Mouse (Mus musculus) C2C12 (cell line): Measurements from ENCODE around the gene Pdzd2.

Source experiments
- CEBPB ChIP-seq: IDR thresholded peaks from one replicate; pipeline ENCODE4 v1.6.1; 2011; ENCODE audit warnings: low read depth, mild to moderate bottlenecking, control low read depth, moderate library complexity
- CTCF ChIP-seq: IDR thresholded peaks from one replicate; pipeline ENCODE4 v1.5.1; 2011; ENCODE audit not compliant: control insufficient read depth, insufficient read depth, insufficient read length
- FOSL1 ChIP-seq: IDR thresholded peaks from one replicate; pipeline ENCODE4 v1.8.0; 2011; ENCODE audit warnings: mild to moderate bottlenecking, low read length; ENCODE audit not compliant: poor library complexity, insufficient read depth, severe bottlenecking
- MAX ChIP-seq: IDR thresholded peaks from one replicate; pipeline ENCODE4 v1.6.1; 2011; ENCODE audit warnings: mild to moderate bottlenecking, control low read depth
- MYOD1 ChIP-seq: IDR thresholded peaks from one replicate; pipeline ENCODE4 v1.6.1; 2011; ENCODE audit warnings: low read depth; ENCODE audit not compliant: control insufficient read depth, insufficient read length
- MYOG ChIP-seq: IDR thresholded peaks from one replicate; pipeline ENCODE4 v1.6.1; 2011; ENCODE audit not compliant: control insufficient read depth, insufficient read length; ENCODE audit errors: extremely low read depth
- USF1 ChIP-seq: IDR thresholded peaks from one replicate; pipeline ENCODE4 v1.6.1; 2011; ENCODE audit warnings: low read depth, mild to moderate bottlenecking, control low read depth, moderate library complexity

- TF ChIP-seq MYOG (no peak), CEBPB (no peak), CTCF (no peak), USF1 (no peak), MAX (no peak), FOSL1 (no peak), MYOD1 (no peak)
These were observed 21.0 kb upstream of the Pdzd2 start for GRCm38 (mm10) chr15:12760747-12761146.
